Mouse (Mus musculus) midbrain, embryonic 10.5 days (tissue): ENCODE measurements around the gene Ddx17. TPM values are rescaled to one million over a fixed set of nuclear protein-coding genes. Genes with fewer than 3 reads are reported as not detected.

Source experiments
- DNase-seq: peaks from one replicate; pipeline ENCODE4 v3.0.0-alpha.2; 2017; ENCODE audit warnings: low spot score
- H3K27ac ChIP-seq: fragments of 300-500 bp; sonication (generic); replicated peaks from 2 replicates; pipeline ENCODE4 v1.5.1; 2016; ENCODE audit warnings: mild to moderate bottlenecking
- H3K27me3 ChIP-seq: fragments of 300-500 bp; sonication (generic); 2 replicates; pipeline ENCODE4 v1.6.1; 2016; ENCODE audit warnings: low read depth, mild to moderate bottlenecking; ENCODE audit not compliant: poor library complexity, severe bottlenecking
- H3K36me3 ChIP-seq: fragments of 300-500 bp; sonication (generic); 2 replicates; pipeline ENCODE4 v1.6.1; 2016; ENCODE audit warnings: mild to moderate bottlenecking, moderate library complexity
- H3K4me1 ChIP-seq: fragments of 300-500 bp; sonication (generic); 2 replicates; pipeline ENCODE4 v1.6.1; 2016
- H3K4me3 ChIP-seq: fragments of 300-500 bp; sonication (generic); 2 replicates; pipeline ENCODE4 v1.5.1; 2016; ENCODE audit warnings: mild to moderate bottlenecking, moderate library complexity
- H3K9me3 ChIP-seq: fragments of 300-500 bp; sonication (generic); replicated peaks from 2 replicates; pipeline ENCODE4 v1.6.1; 2016; ENCODE audit warnings: mild to moderate bottlenecking
- WGBS: fragments of 180-500 bp; shearing (Covaris S2); methylation state at CpG from one replicate; pipeline ENCODE4 v1.1.7; 2016; 5-methylcytosine and 5-hydroxymethylcytosine counted together
- microRNA-seq: library from miRNA; unstranded; fragments of <30 nt; microRNA quantifications from one replicate; pipeline ENCODE4, GENCODE M21; 2017
- polyA plus RNA-seq: library from polyadenylated mRNA; unstranded; fragments of >200 nt; fragmentation: Nextera tagmentation; extraction: Ambion mirVana; gene quantifications from 2 replicates; pipeline ENCODE4 v1.2.1, GENCODE M21; 2016

Gene Ddx17
- polyA plus RNA-seq, 1 experiment from 2014 or later, result 43.5 TPM

GRCm38 (mm10) chr15:79489463-79489862, 57.1 kb downstream of the Ddx17 start:
- Histone ChIP-seq H3K4me1 (no peaks in the 10 kb centered on the region), H3K9me3 (no peaks in the 10 kb centered on the region), H3K27ac (no peak overlapping the region), H3K4me3 (no peak overlapping the region), H3K27me3 (peaks cover 50% of the 10 kb centered on the region), H3K36me3 (no peaks in the 10 kb centered on the region)
- 87% methylated on average over 11 of the region's 11 CpGs for WGBS
- no peak for DNase-seq

DNA sequence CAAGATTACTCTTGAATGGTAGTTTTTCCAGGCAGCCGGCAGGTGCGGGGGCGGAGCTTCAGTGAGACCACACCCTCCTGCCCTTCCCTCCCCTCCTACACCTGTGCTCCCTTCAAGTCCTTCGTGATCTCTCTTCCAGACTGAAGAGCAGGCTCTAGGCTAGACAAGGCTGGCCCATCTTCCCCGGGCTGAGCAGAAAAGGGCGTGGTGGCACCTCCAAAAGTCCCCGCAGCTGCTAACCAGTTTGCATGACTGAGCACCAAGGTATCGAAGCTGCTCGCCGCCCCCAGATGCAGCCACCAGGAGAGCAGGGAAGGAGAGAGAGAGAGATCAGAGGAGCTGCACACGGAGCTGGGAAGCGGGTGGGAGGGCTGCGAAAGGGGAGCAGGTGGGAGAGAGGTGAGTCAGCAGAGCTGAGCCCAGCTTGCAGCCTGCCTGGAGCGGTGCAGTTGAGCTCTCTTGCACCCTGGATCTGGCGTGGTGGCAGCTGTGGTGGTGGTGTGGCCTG, 65.3 kb downstream of the Ddx17 start:
- DNase-seq, result no peak
- Histone ChIP-seq H3K27ac (no peak overlapping the region), H3K4me3 (no peak overlapping the region), H3K4me1 (peaks cover 9% of the 10 kb centered on the region), H3K36me3 (no peaks in the 10 kb centered on the region), H3K9me3 (no peaks in the 10 kb centered on the region), H3K27me3 (peaks cover 28% of the 10 kb centered on the region)
- 13% methylated on average over 15 of the region's 15 CpGs for WGBS

Small RNA genes within 50 kb of the gene (microRNA-seq; reads per million reads assigned to microRNA genes)
- not detected for gene Gm27903

Other genes with a start within 250 kb of the Ddx17 start
- gene Pla2g6, start 218.4 kb downstream of the Ddx17 start, polyA plus RNA-seq, result 20.4 and 26.8 TPM in 2 replicates
- gene Maff, start 200.1 kb downstream of the Ddx17 start, polyA plus RNA-seq, result 1.3 TPM in 2 replicates
- gene Tmem184b, start 143.2 kb downstream of the Ddx17 start, polyA plus RNA-seq, result 56.3 and 58.7 TPM in 2 replicates
- 128 and 162 TPM in 2 replicates for gene Csnk1e, start 91.2 kb downstream of the Ddx17 start, polyA plus RNA-seq
- 0.05 TPM in 1 of 2 replicates, not detected in the other for gene Kcnj4, start 41.5 kb downstream of the Ddx17 start, polyA plus RNA-seq
- gene Kdelr3, start 30.3 kb downstream of the Ddx17 start, polyA plus RNA-seq, result 15.5 and 24.2 TPM in 2 replicates
- 1.5 TPM in 2 replicates for gene Dmc1, start 58.4 kb upstream of the Ddx17 start, polyA plus RNA-seq
- 2.2 and 2.4 TPM in 2 replicates for gene Fam227a, start 112.2 kb upstream of the Ddx17 start, polyA plus RNA-seq
- gene Cby1, start 112.5 kb upstream of the Ddx17 start, polyA plus RNA-seq, result 88.0 and 89.1 TPM in 2 replicates
- gene Tomm22, start 124.1 kb upstream of the Ddx17 start, polyA plus RNA-seq, result 252 and 279 TPM in 2 replicates
- gene Josd1, start 141.2 kb upstream of the Ddx17 start, polyA plus RNA-seq, result 17.6 and 18.9 TPM in 2 replicates
- gene Gtpbp1, start 144.1 kb upstream of the Ddx17 start, polyA plus RNA-seq, result 46.6 and 49.0 TPM in 2 replicates
- gene Sun2, start 195.8 kb upstream of the Ddx17 start, polyA plus RNA-seq, result 2.2 and 3.9 TPM in 2 replicates
- gene Dnal4, start 231.1 kb upstream of the Ddx17 start, polyA plus RNA-seq, result 63.9 and 81.5 TPM in 2 replicates